Mouse (Mus musculus) neural tube, embryonic 11.5 days (tissue): ENCODE results near the gene Ehbp1l1. TPM values are rescaled to one million over a fixed set of nuclear protein-coding genes. Genes with fewer than 3 reads are reported as not detected.

Experiments
- ATAC-seq: fragments of 200-750 bp; cut with Nextera tagmentation; 2 replicates; pipeline ENCODE4 v1.8.0; 2017; ENCODE audit warnings: moderate number of reproducible peaks, mild to moderate bottlenecking, moderate TSS enrichment, moderate library complexity; ENCODE audit not compliant: insufficient read depth, low FRiP score, low TSS enrichment
- DNase-seq: peaks from one replicate; pipeline ENCODE4 v3.0.0-alpha.2; 2015; ENCODE audit warnings: low spot score
- H3K27ac ChIP-seq: fragments of 300-500 bp; sonication (generic); 2 replicates; pipeline ENCODE4 v1.5.1; 2014; ENCODE audit warnings: low read depth, mild to moderate bottlenecking, low read length
- H3K27me3 ChIP-seq: fragments of 300-500 bp; sonication (generic); 2 replicates; pipeline ENCODE4 v1.6.1; 2014; ENCODE audit warnings: mild to moderate bottlenecking, low read length, mixed read lengths; ENCODE audit not compliant: control insufficient read depth, insufficient read depth
- H3K36me3 ChIP-seq: fragments of 300-500 bp; sonication (generic); 2 replicates; pipeline ENCODE4 v1.6.1; 2014; ENCODE audit warnings: mild to moderate bottlenecking, low read length, moderate library complexity, mixed read lengths; ENCODE audit not compliant: control insufficient read depth, insufficient read depth
- H3K4me1 ChIP-seq: fragments of 300-500 bp; sonication (generic); 2 replicates; pipeline ENCODE4 v1.6.1; 2014; ENCODE audit warnings: low read length, mixed read lengths; ENCODE audit not compliant: control insufficient read depth, insufficient read depth
- H3K4me2 ChIP-seq: fragments of 300-500 bp; sonication (generic); 2 replicates; pipeline ENCODE4 v1.6.1; 2014; ENCODE audit warnings: low read depth, mild to moderate bottlenecking, moderate library complexity
- H3K4me3 ChIP-seq: fragments of 300-500 bp; sonication (generic); 2 replicates; pipeline ENCODE4 v1.5.1; 2014; ENCODE audit warnings: low read depth, low read length
- H3K9ac ChIP-seq: fragments of 300-500 bp; sonication (generic); 2 replicates; pipeline ENCODE4 v1.6.1; 2014; ENCODE audit warnings: mild to moderate bottlenecking, low read length
- H3K9me3 ChIP-seq: fragments of 300-500 bp; sonication (generic); 2 replicates; pipeline ENCODE4 v1.6.1; 2016; ENCODE audit warnings: low read length; ENCODE audit not compliant: control insufficient read depth
- WGBS: fragments of 180-500 bp; shearing (Covaris S2); extraction: QIAGEN DNeasy Blood & Tissue Kit; methylation state at CpG from one replicate; pipeline ENCODE4 v1.1.7; 2014; 5-methylcytosine and 5-hydroxymethylcytosine counted together
- polyA plus RNA-seq: library from polyadenylated mRNA; unstranded; fragments of >200 nt; fragmentation: Nextera tagmentation; extraction: Ambion mirVana; gene quantifications from 2 replicates; pipeline ENCODE4 v1.2.1, GENCODE M21; 2014

The Ehbp1l1 gene
- polyA plus RNA-seq, 1 experiment from 2014 or later = 6.8 TPM

- ATAC-seq (no peak), DNase-seq (no peak)
- no peak overlapping the region for H3K27ac ChIP-seq
- peaks cover 26% of the 10 kb centered on the region for H3K36me3 ChIP-seq
- WGBS = 52% methylated on average over 10 of the region's 10 CpGs
- no peaks in the 10 kb centered on the region for H3K27me3 ChIP-seq
- no peaks in the 10 kb centered on the region for H3K4me1 ChIP-seq
- H3K4me2 ChIP-seq = no peak overlapping the region
- H3K4me3 ChIP-seq = no peak overlapping the region
- H3K9ac ChIP-seq = no peak overlapping the region
- no peaks in the 10 kb centered on the region for H3K9me3 ChIP-seq
These were observed 21.1 kb downstream of the Ehbp1l1 start for GRCm38 (mm10) chr19:5704801-5705571.

GRCm38 (mm10) chr19:5704163-5704800 is 21.8 kb downstream of the Ehbp1l1 start, which contains the start of gene Kcnk7:
Kcnk7 (plus strand) TSS chr19:5704367.
- Histone ChIP-seq H3K4me1 (no peaks in the 10 kb centered on the region), H3K36me3 (peaks cover 25% of the 10 kb centered on the region), H3K27me3 (no peaks in the 10 kb centered on the region), H3K4me3 (no peak within 1 kb of the TSS), H3K9me3 (no peaks in the 10 kb centered on the region), H3K9ac (no peak within 1 kb of the TSS), H3K4me2 (no peak within 1 kb of the TSS), H3K27ac (no peak within 1 kb of the TSS)
- no peak for ATAC-seq
- no peak for DNase-seq
- WGBS = 80% methylated on average over 16 of the region's 17 CpGs

GRCm38 (mm10) chr19:5695849-5696462 is 30.2 kb downstream of the Ehbp1l1 start:
- H3K9me3 ChIP-seq = no peaks in the 10 kb centered on the region
- 6% methylated on average over 41 of the region's 41 CpGs for WGBS
- H3K4me1 ChIP-seq = peaks cover 15% of the 10 kb centered on the region
- DNase-seq = peak; percentile 57
- peak overlapping the region; percentile 33; the same call in 1 of the 2 replicates for H3K9ac ChIP-seq
- ATAC-seq = peak; percentile 45; the same call in 1 of the 2 replicates
- peak overlapping the region; percentile 48 for H3K4me2 ChIP-seq
- no peaks in the 10 kb centered on the region for H3K27me3 ChIP-seq
- H3K4me3 ChIP-seq = peak overlapping the region; percentile 20; the same call in 1 of the 2 replicates
- no peak overlapping the region for H3K27ac ChIP-seq
- peaks cover 18% of the 10 kb centered on the region for H3K36me3 ChIP-seq

- no peak for ATAC-seq
These were observed 32.3 kb downstream of the Ehbp1l1 start for GRCm38 (mm10) chr19:5693801-5694200.

GRCm38 (mm10) chr19:5692913-5693396 is 33.2 kb downstream of the Ehbp1l1 start:
- Histone ChIP-seq H3K36me3 (peaks cover 10% of the 10 kb centered on the region), H3K4me3 (no peak overlapping the region), H3K27ac (no peak overlapping the region; the same call in 1 of the 2 replicates), H3K9ac (no peak overlapping the region; the same call in 1 of the 2 replicates), H3K9me3 (no peaks in the 10 kb centered on the region), H3K4me1 (peaks cover 27% of the 10 kb centered on the region), H3K4me2 (peak overlapping the region; percentile 99), H3K27me3 (no peaks in the 10 kb centered on the region)
- no peak for ATAC-seq
- 85% methylated on average over 10 of the region's 10 CpGs for WGBS
- no peak for DNase-seq

More at GRCm38 (mm10) chr19:5693801-5694200, 32.3 kb downstream of the Ehbp1l1 start:
- DNase-seq = no peak
- Histone ChIP-seq H3K9me3 (no peaks in the 10 kb centered on the region), H3K27ac (no peak overlapping the region), H3K36me3 (peaks cover 11% of the 10 kb centered on the region), H3K27me3 (no peaks in the 10 kb centered on the region), H3K4me3 (no peak overlapping the region), H3K4me2 (no peak overlapping the region), H3K4me1 (peaks cover 27% of the 10 kb centered on the region), H3K9ac (no peak overlapping the region)
- WGBS = 87% methylated on average over 6 of the region's 6 CpGs

- no peaks in the 10 kb centered on the region for H3K27me3 ChIP-seq
- peak overlapping the region; percentile 54 for H3K9ac ChIP-seq
- no peaks in the 10 kb centered on the region for H3K9me3 ChIP-seq
- peak overlapping the region; percentile 99 for H3K4me2 ChIP-seq
- peaks cover 32% of the 10 kb centered on the region for H3K4me1 ChIP-seq
- H3K27ac ChIP-seq = no peak overlapping the region
- H3K36me3 ChIP-seq = peaks cover 7% of the 10 kb centered on the region
- peak overlapping the region; percentile 12 for H3K4me3 ChIP-seq
- DNase-seq = no peak
- ATAC-seq = no peak
- WGBS = 77% methylated on average over 10 of the region's 10 CpGs
These were observed 33.8 kb downstream of the Ehbp1l1 start for GRCm38 (mm10) chr19:5692086-5692912.

GRCm38 (mm10) chr19:5691601-5692000 is 34.5 kb downstream of the Ehbp1l1 start:
- Histone ChIP-seq H3K9me3 (no peaks in the 10 kb centered on the region), H3K4me1 (peaks cover 34% of the 10 kb centered on the region), H3K27me3 (no peaks in the 10 kb centered on the region), H3K4me3 (peak overlapping the region; percentile 12), H3K27ac (0 out of 2 replicates have a peak overlapping the region, but pooled peaks have one; percentile 14), H3K4me2 (peak overlapping the region; percentile 99), H3K9ac (peak overlapping the region; percentile 54), H3K36me3 (peaks cover 4% of the 10 kb centered on the region)
- DNase-seq = no peak
- ATAC-seq = no peak
- 89% methylated on average over 5 of the region's 5 CpGs for WGBS

GRCm38 (mm10) chr19:5690343-5690735 is 35.8 kb downstream of the Ehbp1l1 start:
- peak overlapping the region; percentile 79 for H3K4me3 ChIP-seq
- ATAC-seq = no peak
- peaks cover 6% of the 10 kb centered on the region for H3K36me3 ChIP-seq
- H3K4me1 ChIP-seq = peaks cover 34% of the 10 kb centered on the region
- H3K27ac ChIP-seq = peak overlapping the region; percentile 78
- DNase-seq = no peak
- H3K4me2 ChIP-seq = peak overlapping the region; percentile 99
- H3K9me3 ChIP-seq = no peaks in the 10 kb centered on the region
- H3K9ac ChIP-seq = peak overlapping the region; percentile 80
- WGBS = 76% methylated on average over 15 of the region's 15 CpGs
- H3K27me3 ChIP-seq = no peaks in the 10 kb centered on the region
